Mouse (Mus musculus) testis, adult 2 months (tissue): ENCODE results near the gene Ccdc121. TPM values are rescaled to one million over a fixed set of nuclear protein-coding genes. Genes with fewer than 3 reads are reported as not detected.

Source experiments
- H3K27ac ChIP-seq: fragments of 200-500 bp; 2 replicates; pipeline ENCODE4 v1.5.1; 2012; ENCODE audit warnings: low read depth, low read length; ENCODE audit not compliant: control insufficient read depth, insufficient read depth
- H3K27me3 ChIP-seq: fragments of 200-500 bp; 2 replicates; pipeline ENCODE4 v1.6.1; 2012; ENCODE audit warnings: mild to moderate bottlenecking, low read length, moderate library complexity; ENCODE audit not compliant: control insufficient read depth, insufficient read depth
- H3K36me3 ChIP-seq: fragments of 200-500 bp; 2 replicates; pipeline ENCODE4 v1.6.1; 2012; ENCODE audit warnings: mild to moderate bottlenecking, low read length; ENCODE audit not compliant: control insufficient read depth, insufficient read depth
- H3K4me1 ChIP-seq: fragments of 200-500 bp; 2 replicates; pipeline ENCODE4 v1.6.1; 2012; ENCODE audit warnings: low read length; ENCODE audit not compliant: control insufficient read depth, insufficient read depth
- H3K4me3 ChIP-seq: fragments of 200-500 bp; 2 replicates; pipeline ENCODE4 v1.5.1; 2012; ENCODE audit warnings: low read depth, mild to moderate bottlenecking, low read length, moderate library complexity, mixed read lengths; ENCODE audit not compliant: control insufficient read depth
- CTCF ChIP-seq: fragments of 200-500 bp; IDR thresholded peaks from 2 replicates; pipeline ENCODE4 v1.5.1; 2012; ENCODE audit warnings: low read depth, mild to moderate bottlenecking, inconsistent platforms, low read length, moderate library complexity; ENCODE audit not compliant: control insufficient read depth, insufficient read depth, insufficient replicate concordance
- POLR2A ChIP-seq: fragments of 200-500 bp; IDR thresholded peaks from 2 replicates; pipeline ENCODE4 v1.6.1; 2012; ENCODE audit warnings: low read depth, mild to moderate bottlenecking, inconsistent platforms, low read length, moderate library complexity; ENCODE audit not compliant: control insufficient read depth
- polyA plus RNA-seq: library from polyadenylated mRNA; depleted of rRNA; stranded (reverse); fragments of >200 nt; gene quantifications from 2 replicates; pipeline ENCODE4 v1.2.3, GENCODE M21; 2012; rRNA removed

Gene Ccdc121
- polyA plus RNA-seq, 1 experiment = not detected

DNA sequence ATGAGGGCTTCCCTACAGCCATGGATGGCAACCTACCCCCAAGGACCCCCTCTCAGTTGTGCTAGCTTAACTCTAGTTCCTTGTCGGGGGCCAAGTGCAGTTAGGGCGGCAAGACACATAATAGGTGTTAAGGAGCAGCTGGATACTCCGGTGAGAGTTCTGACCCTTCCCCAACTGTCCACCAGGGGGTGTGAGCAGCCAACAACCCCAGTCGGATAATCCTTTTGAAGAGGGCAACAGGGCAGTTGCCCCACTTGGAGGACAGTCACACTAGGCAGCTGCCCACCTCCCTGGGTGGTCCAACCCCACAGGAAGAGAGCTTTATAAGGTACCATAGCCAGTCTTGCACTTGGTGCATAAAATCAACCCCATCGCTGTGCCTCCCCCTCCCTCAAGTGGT is 46.2 kb downstream of the Ccdc121 start:
- peaks cover 4% of the 10 kb centered on the region; the same call in 1 of the 2 replicates for H3K4me1 ChIP-seq
- no peaks in the 10 kb centered on the region for H3K36me3 ChIP-seq
- H3K27me3 ChIP-seq = no peaks in the 10 kb centered on the region
- H3K4me3 ChIP-seq = no peak overlapping the region
- TF ChIP-seq POLR2A = no peak
- peak; percentile 50; the same call in 1 of the 2 replicates for TF ChIP-seq CTCF
- H3K27ac ChIP-seq = no peak overlapping the region

DNA sequence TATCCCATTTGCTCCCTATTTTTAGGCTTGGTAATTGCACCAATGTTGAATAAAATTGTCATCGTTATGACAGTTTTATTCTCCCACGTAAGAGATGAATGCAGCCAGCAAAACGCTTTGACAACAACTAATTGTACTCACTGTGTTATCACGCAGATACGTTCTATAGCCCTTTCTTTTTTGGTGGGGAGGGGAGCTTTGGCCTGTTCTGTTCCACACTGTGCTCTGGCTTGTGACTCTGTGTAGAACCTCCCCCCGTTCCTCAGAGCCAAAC is 48.4 kb downstream of the Ccdc121 start:
- peaks cover 4% of the 10 kb centered on the region; the same call in 1 of the 2 replicates for H3K4me1 ChIP-seq
- TF ChIP-seq CTCF (no peak), POLR2A (no peak)

DNA sequence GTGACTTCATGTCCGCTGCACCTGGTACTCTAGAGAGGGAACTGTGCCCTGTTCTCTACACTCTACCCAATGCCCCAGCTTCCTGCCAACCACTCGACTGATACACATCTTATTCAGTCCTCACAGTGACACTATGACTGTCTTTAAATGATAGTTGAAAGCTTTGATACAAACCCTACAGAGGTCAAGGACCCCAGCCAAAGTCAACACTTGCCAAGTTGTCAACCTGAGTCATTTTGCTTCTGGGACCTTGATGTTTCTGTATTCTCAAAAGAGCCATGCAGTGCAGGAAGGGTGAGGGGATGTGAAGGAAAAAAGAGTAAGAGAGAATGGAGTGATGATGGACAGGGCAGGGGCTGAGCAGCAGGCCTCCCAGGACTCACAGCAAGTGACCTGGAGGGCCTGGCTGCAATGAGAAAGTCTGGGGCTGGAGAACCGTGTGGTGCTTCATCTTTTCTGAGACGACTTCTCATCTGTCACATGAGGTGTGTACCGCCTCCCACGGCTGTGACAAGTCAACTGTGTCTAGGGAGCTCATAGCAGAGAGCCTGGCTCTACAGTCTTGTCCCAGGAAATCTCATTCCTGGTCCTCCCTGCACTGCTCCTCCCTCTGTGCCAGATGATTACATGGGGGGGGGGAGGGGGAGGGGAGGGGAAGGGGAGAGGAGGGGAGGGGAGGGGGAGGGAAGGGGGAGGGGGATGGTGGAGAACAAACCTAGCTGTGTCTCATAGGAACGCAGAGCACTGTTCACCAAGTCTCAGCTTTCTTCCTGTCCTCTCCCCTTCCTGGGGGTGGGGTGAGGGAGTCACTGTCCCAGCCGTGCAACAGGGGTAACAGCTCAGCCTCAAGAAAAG is 49.0 kb downstream of the Ccdc121 start:
- TF ChIP-seq CTCF (no peak), POLR2A (no peak)
- H3K27ac ChIP-seq = no peak overlapping the region
- H3K27me3 ChIP-seq = no peaks in the 10 kb centered on the region
- peaks cover 4% of the 10 kb centered on the region; the same call in 1 of the 2 replicates for H3K4me1 ChIP-seq
- no peaks in the 10 kb centered on the region for H3K36me3 ChIP-seq
- H3K4me3 ChIP-seq = no peak overlapping the region

More for the DNA sequence above, 48.4 kb downstream of the Ccdc121 start:
- H3K36me3 ChIP-seq = no peaks in the 10 kb centered on the region
- no peaks in the 10 kb centered on the region for H3K27me3 ChIP-seq
- no peak overlapping the region for H3K4me3 ChIP-seq
- H3K27ac ChIP-seq = no peak overlapping the region

DNA sequence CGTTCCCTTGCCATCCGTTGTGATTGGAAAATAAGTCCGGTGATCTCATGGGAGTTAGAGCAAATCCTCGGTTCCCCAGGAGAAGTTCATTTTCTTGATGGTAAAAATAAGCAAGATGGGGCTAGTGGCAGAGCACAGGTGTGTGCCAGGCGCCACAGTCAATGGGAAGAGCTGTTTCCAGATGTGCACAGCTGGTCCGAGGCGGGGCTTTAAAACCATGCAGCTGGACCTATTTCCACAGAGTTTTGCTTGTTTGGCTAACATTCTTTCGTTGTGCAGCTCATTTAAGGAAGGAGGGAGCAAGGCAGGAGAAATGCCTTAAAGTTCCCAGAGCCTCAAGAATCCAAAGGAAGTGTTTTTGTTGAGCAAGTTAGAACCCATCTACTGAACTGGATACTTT is 49.8 kb downstream of the Ccdc121 start:
- H3K4me3 ChIP-seq = no peak overlapping the region
- no peaks in the 10 kb centered on the region for H3K36me3 ChIP-seq
- no peak overlapping the region for H3K27ac ChIP-seq
- no peaks in the 10 kb centered on the region for H3K4me1 ChIP-seq
- no peak for TF ChIP-seq POLR2A
- no peak for TF ChIP-seq CTCF
- H3K27me3 ChIP-seq = no peaks in the 10 kb centered on the region

DNA sequence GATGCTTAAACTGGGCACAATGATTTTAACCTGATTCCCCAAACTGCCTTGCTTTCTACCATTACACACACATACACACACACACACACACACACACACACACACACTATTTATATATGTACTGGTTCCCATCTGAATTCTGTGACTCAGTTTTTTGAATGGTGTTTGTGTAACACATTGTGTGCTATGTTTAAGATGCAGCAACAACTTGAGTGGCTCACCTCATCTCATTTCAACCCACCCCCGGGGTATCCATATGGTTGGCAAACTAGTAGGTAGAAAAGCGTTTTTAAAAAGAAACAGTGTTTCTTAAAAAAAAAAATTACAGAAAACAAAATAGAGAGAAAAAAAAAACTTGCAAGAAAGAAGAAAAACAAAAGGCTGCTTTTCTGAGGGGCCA is 51.0 kb downstream of the Ccdc121 start:
- Histone ChIP-seq H3K4me1 (no peaks in the 10 kb centered on the region), H3K36me3 (no peaks in the 10 kb centered on the region), H3K27ac (no peak overlapping the region), H3K27me3 (no peaks in the 10 kb centered on the region), H3K4me3 (no peak overlapping the region)
- TF ChIP-seq POLR2A (no peak), CTCF (no peak)

Other genes with a start within 250 kb of the Ccdc121 start
- gene Cnih3, start 158.8 kb downstream of the Ccdc121 start, polyA plus RNA-seq = 0.13 and 0.27 TPM in 2 replicates
- 59.2 and 64.6 TPM in 2 replicates for gene Dnah14, start 65.1 kb upstream of the Ccdc121 start, polyA plus RNA-seq